Mouse (Mus musculus): Measurements from ENCODE around the gene Galnt6. TPM values are rescaled to one million over a fixed set of nuclear protein-coding genes. Genes with fewer than 3 reads are reported as not detected.
"Not testable (repeated sequence)": the region's sequence is repeated elsewhere in the genome, so short reads cannot be mapped to it uniquely, and the experiment has no call there.

Gene Galnt6
- polyA plus RNA-seq (2014; fragmentation: Nextera tagmentation; extraction: Ambion mirVana), result 0.16 and 0.17 TPM in 2 replicates

- no peak within 1 kb of the TSS for H3K27ac ChIP-seq (ENCODE audit: low read depth, low read length)
- H3K4me3 ChIP-seq (ENCODE audit: low read length), result peak within 1 kb of the TSS; percentile 40
- H3K9me3 ChIP-seq (ENCODE audit: control insufficient read depth, low read length), result no peaks in the 10 kb centered on the region
- H3K36me3 ChIP-seq (ENCODE audit: control insufficient read depth, insufficient read depth, low read length), result no peaks in the 10 kb centered on the region
- peaks cover 15% of the 10 kb centered on the region for H3K4me1 ChIP-seq (ENCODE audit: control insufficient read depth, insufficient read depth, low read length)
- peak within 1 kb of the TSS; percentile 54 for H3K4me2 ChIP-seq (replicated peaks; ENCODE audit: low read depth, low read length)
- ATAC-seq (ENCODE audit: low FRiP score, low TSS enrichment), result peak; percentile 63
- WGBS, result 4% methylated on average over 54 of the region's 57 CpGs
- peaks cover 55% of the 10 kb centered on the region for H3K27me3 ChIP-seq (ENCODE audit: control insufficient read depth, insufficient read depth, low read length)
- H3K9ac ChIP-seq (ENCODE audit: low read depth, low read length), result peak within 1 kb of the TSS; percentile 37
Observed at GRCm38 (mm10) chr15:100729281-100729985, at the start of gene Galnt6. Gene Galnt6 (minus strand): TSS chr15:100729376.

- H3K4me1 ChIP-seq (ENCODE audit: control insufficient read depth, insufficient read depth, low read length), result peaks cover 26% of the 10 kb centered on the region
Observed at GRCm38 (mm10) chr15:100777020-100778016, 48.1 kb upstream of the Galnt6 start.

GRCm38 (mm10) chr15:100776424-100776823 is 47.2 kb upstream of the Galnt6 start:
- Histone ChIP-seq H3K27me3 (ENCODE audit: control insufficient read depth, insufficient read depth, low read length) (no peaks in the 10 kb centered on the region), H3K9ac (ENCODE audit: low read depth, low read length) (no peak overlapping the region), H3K4me3 (ENCODE audit: low read length) (no peak overlapping the region), H3K27ac (ENCODE audit: low read depth, low read length) (no peak overlapping the region), H3K36me3 (ENCODE audit: control insufficient read depth, insufficient read depth, low read length) (no peaks in the 10 kb centered on the region), H3K4me1 (ENCODE audit: control insufficient read depth, insufficient read depth, low read length) (peaks cover 26% of the 10 kb centered on the region), H3K4me2 (replicated peaks; ENCODE audit: low read depth, low read length) (no peak overlapping the region), H3K9me3 (ENCODE audit: control insufficient read depth, low read length) (no peaks in the 10 kb centered on the region)
- no peak for ATAC-seq (ENCODE audit: low FRiP score, low TSS enrichment)
- 81% methylated on average over 3 of the region's 3 CpGs for WGBS

More at GRCm38 (mm10) chr15:100777020-100778016, 48.1 kb upstream of the Galnt6 start:
- Histone ChIP-seq H3K9ac (ENCODE audit: low read depth, low read length) (no peak overlapping the region), H3K27me3 (ENCODE audit: control insufficient read depth, insufficient read depth, low read length) (no peaks in the 10 kb centered on the region), H3K9me3 (ENCODE audit: control insufficient read depth, low read length) (no peaks in the 10 kb centered on the region), H3K27ac (ENCODE audit: low read depth, low read length) (no peak overlapping the region), H3K4me3 (ENCODE audit: low read length) (no peak overlapping the region), H3K4me2 (replicated peaks; ENCODE audit: low read depth, low read length) (peak overlapping the region; percentile 4; the same call in 1 of the 2 replicates), H3K36me3 (ENCODE audit: control insufficient read depth, insufficient read depth, low read length) (no peaks in the 10 kb centered on the region)
- 37% methylated on average over 32 of the region's 32 CpGs for WGBS
- peak; percentile 48; the same call in 1 of the 2 replicates for ATAC-seq (ENCODE audit: low FRiP score, low TSS enrichment)

- 51% methylated on average over 19 of the region's 19 CpGs for WGBS
- Histone ChIP-seq H3K9ac (ENCODE audit: low read depth, low read length) (no peak overlapping the region), H3K4me1 (ENCODE audit: control insufficient read depth, insufficient read depth, low read length) (peaks cover 26% of the 10 kb centered on the region), H3K36me3 (ENCODE audit: control insufficient read depth, insufficient read depth, low read length) (no peaks in the 10 kb centered on the region), H3K27me3 (ENCODE audit: control insufficient read depth, insufficient read depth, low read length) (no peaks in the 10 kb centered on the region), H3K27ac (ENCODE audit: low read depth, low read length) (no peak overlapping the region), H3K4me3 (ENCODE audit: low read length) (no peak overlapping the region), H3K9me3 (ENCODE audit: control insufficient read depth, low read length) (no peaks in the 10 kb centered on the region), H3K4me2 (replicated peaks; ENCODE audit: low read depth, low read length) (no peak overlapping the region)
- no peak for ATAC-seq (ENCODE audit: low FRiP score, low TSS enrichment)
Observed at GRCm38 (mm10) chr15:100775189-100776166, 46.3 kb upstream of the Galnt6 start.

GRCm38 (mm10) chr15:100773859-100774258 is 44.7 kb upstream of the Galnt6 start:
- not testable (repeated sequence) for H3K27ac ChIP-seq (ENCODE audit: low read depth, low read length); ATAC-seq (ENCODE audit: low FRiP score, low TSS enrichment); H3K9ac ChIP-seq (ENCODE audit: low read depth, low read length); H3K36me3 ChIP-seq (ENCODE audit: control insufficient read depth, insufficient read depth, low read length); H3K9me3 ChIP-seq (ENCODE audit: control insufficient read depth, low read length); H3K4me3 ChIP-seq (ENCODE audit: low read length); H3K27me3 ChIP-seq (ENCODE audit: control insufficient read depth, insufficient read depth, low read length); H3K4me2 ChIP-seq (replicated peaks; ENCODE audit: low read depth, low read length)
- WGBS, result 97% methylated on average over 6 of the region's 6 CpGs
- peaks cover 19% of the 10 kb centered on the region for H3K4me1 ChIP-seq (ENCODE audit: control insufficient read depth, insufficient read depth, low read length)

- ATAC-seq (ENCODE audit: low FRiP score, low TSS enrichment), result no peak
- Histone ChIP-seq H3K4me1 (ENCODE audit: control insufficient read depth, insufficient read depth, low read length) (peaks cover 19% of the 10 kb centered on the region), H3K36me3 (ENCODE audit: control insufficient read depth, insufficient read depth, low read length) (no peaks in the 10 kb centered on the region), H3K27me3 (ENCODE audit: control insufficient read depth, insufficient read depth, low read length) (no peaks in the 10 kb centered on the region), H3K27ac (ENCODE audit: low read depth, low read length) (no peak overlapping the region), H3K4me3 (ENCODE audit: low read length) (no peak overlapping the region), H3K9me3 (ENCODE audit: control insufficient read depth, low read length) (no peaks in the 10 kb centered on the region), H3K9ac (ENCODE audit: low read depth, low read length) (no peak overlapping the region), H3K4me2 (replicated peaks; ENCODE audit: low read depth, low read length) (no peak overlapping the region)
- WGBS, result 92% methylated on average over 4 of the region's 4 CpGs
Observed at GRCm38 (mm10) chr15:100772685-100773084, 43.5 kb upstream of the Galnt6 start.

GRCm38 (mm10) chr15:100770338-100770737 is 41.2 kb upstream of the Galnt6 start:
- ATAC-seq (ENCODE audit: low FRiP score, low TSS enrichment), result no peak
- H3K27ac ChIP-seq (ENCODE audit: low read depth, low read length), result no peak overlapping the region
- no peak overlapping the region for H3K4me3 ChIP-seq (ENCODE audit: low read length)
- no peaks in the 10 kb centered on the region for H3K27me3 ChIP-seq (ENCODE audit: control insufficient read depth, insufficient read depth, low read length)
- WGBS, result 98% methylated on average over 5 of the region's 5 CpGs
- peaks cover 12% of the 10 kb centered on the region; the same call in 1 of the 2 replicates for H3K4me1 ChIP-seq (ENCODE audit: control insufficient read depth, insufficient read depth, low read length)
- H3K4me2 ChIP-seq (replicated peaks; ENCODE audit: low read depth, low read length), result no peak overlapping the region
- no peaks in the 10 kb centered on the region for H3K36me3 ChIP-seq (ENCODE audit: control insufficient read depth, insufficient read depth, low read length)
- H3K9me3 ChIP-seq (ENCODE audit: control insufficient read depth, low read length), result no peaks in the 10 kb centered on the region
- no peak overlapping the region for H3K9ac ChIP-seq (ENCODE audit: low read depth, low read length)

GRCm38 (mm10) chr15:100769023-100769422 is 39.8 kb upstream of the Galnt6 start:
- WGBS, result 95% methylated on average over 4 of the region's 4 CpGs
- H3K27me3 ChIP-seq (ENCODE audit: control insufficient read depth, insufficient read depth, low read length); H3K36me3 ChIP-seq (ENCODE audit: control insufficient read depth, insufficient read depth, low read length): not testable (repeated sequence)

More at GRCm38 (mm10) chr15:100769023-100769422, 39.8 kb upstream of the Galnt6 start:
- H3K4me2 ChIP-seq (replicated peaks; ENCODE audit: low read depth, low read length); H3K4me3 ChIP-seq (ENCODE audit: low read length); H3K4me1 ChIP-seq (ENCODE audit: control insufficient read depth, insufficient read depth, low read length); H3K9ac ChIP-seq (ENCODE audit: low read depth, low read length); H3K9me3 ChIP-seq (ENCODE audit: control insufficient read depth, low read length); ATAC-seq (ENCODE audit: low FRiP score, low TSS enrichment); H3K27ac ChIP-seq (ENCODE audit: low read depth, low read length): not testable (repeated sequence)
